Mouse (Mus musculus): ENCODE results near the gene Adck1.

Gene Adck1

GRCm38 (mm10) chr12:88475833-88476232, 115.5 kb downstream of the Adck1 start:
- no peak for DNase-seq

DNA sequence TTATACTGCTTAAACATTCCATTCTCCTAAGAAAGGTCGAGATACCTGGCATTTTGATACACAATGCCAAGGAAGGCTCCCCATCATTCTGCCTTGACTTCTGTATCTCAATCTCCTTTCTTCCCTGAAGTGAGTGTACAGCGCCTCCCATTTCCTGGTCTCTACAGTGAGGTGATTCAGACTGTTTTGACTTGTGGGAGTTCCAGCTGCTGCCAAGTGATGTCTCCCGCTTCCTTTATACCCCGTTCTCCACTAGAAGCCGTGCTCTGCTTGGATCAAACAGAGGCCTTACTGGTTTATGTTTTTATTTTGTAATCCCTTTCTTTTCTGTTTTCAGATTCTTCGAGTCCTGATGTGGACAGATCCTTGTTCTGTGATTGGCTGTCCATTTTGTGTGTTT, 116.3 kb downstream of the Adck1 start:
- DNase-seq = no peak

GRCm38 (mm10) chr12:88481657-88482056, 121.3 kb downstream of the Adck1 start:
- DNase-seq = no peak

DNA sequence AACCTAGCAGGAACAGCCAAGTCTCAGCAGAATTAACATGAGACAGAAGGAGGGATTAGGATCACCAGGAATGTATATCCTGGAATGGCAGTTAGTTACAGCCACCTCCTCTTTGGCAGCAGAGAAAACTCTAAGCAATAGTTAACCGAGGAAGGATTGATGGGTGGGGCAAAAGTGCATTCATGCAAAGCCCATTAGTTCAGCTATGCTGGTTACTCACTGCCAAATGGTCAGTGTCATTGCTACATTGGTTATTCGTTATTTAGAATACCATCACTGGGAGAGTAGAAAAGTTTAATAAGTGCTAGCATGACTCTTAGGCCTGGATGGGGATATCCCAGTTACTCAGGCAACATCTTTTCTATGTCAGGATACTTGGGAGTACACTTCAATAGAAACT, 130.5 kb downstream of the Adck1 start:
- no peak for DNase-seq
